Mouse (Mus musculus) right cerebral cortex, adult 2 months (tissue): ENCODE results near the gene Tfpi.
A peak's percentile ranks its signal among the peaks of the same experiment; 100 is the strongest.

ENCODE experiments used
- DNase-seq, 2 experiments: peaks; one replicate each; pipeline ENCODE4 v3.0.0; 2021 to 2022; ENCODE audit warnings: low spot score in 2 of 2

Tfpi gene

GRCm38 (mm10) chr2:84476577-84476976 is at the start of gene Tfpi:
Gene Tfpi (minus strand): TSS chr2:84476775.
- no peak for DNase-seq

- DNase-seq: no peak
Measured at GRCm38 (mm10) chr2:84526221-84526620, 49.6 kb upstream of the Tfpi start.

- no peak for DNase-seq
Measured at GRCm38 (mm10) chr2:84525806-84526205, 49.2 kb upstream of the Tfpi start.

GRCm38 (mm10) chr2:84525047-84525446 is 48.5 kb upstream of the Tfpi start:
- DNase-seq: no peak

DNA sequence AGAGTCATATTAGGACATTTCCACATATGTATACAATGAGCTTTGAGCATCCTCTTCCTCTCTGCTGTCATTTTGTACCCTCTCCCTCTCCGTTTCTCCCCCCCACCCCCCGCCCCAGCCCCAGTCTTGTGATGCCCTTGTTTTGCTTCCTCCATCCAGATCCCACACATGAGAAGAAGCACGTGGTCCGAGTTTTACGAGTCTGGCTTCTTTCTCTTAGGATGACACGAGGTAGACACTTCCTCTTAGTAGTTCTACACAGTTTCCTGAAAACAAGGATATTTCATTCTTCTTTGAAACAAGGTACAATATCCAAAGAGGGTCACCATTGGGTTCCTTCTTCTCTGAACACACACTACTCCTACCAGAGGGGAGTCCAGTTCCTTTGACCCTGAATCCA is 47.4 kb upstream of the Tfpi start:
- DNase-seq: no peak

DNA sequence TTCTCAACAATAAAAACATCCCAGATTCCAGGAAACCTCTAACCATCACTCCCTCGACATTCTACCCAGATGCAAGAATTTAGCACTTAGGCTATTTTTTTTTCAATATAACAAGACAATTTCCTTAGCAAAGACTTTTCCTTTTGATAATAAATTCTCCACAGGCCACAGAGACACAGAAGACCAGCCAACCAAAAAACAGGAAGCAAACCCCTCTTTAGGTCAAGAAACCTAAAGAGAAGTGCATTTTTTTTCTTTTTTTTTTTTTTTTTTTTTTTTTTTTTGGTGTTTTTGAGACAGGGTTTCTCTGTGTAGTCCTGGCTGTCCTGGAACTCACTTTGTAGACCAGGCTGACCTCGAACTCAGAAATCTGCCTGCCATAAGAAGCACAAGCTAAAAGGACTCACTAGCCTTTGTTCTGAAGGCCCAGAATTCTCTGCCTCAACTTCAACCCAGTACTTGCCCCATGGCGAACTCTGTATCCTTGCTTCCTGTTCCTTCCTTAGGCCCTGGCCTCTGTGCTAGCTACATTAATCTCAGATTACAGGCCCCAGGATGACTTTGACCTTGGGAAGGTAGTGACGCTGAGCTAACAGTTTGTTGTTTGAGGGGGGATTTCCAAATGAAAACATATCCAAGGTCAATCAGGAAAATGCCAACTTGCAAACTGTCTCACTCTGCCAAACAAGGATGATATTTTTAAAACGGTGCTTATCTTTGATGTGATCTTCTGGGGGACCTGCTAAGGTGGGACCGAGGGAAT is 46.7 kb upstream of the Tfpi start:
- DNase-seq: no peak

DNA sequence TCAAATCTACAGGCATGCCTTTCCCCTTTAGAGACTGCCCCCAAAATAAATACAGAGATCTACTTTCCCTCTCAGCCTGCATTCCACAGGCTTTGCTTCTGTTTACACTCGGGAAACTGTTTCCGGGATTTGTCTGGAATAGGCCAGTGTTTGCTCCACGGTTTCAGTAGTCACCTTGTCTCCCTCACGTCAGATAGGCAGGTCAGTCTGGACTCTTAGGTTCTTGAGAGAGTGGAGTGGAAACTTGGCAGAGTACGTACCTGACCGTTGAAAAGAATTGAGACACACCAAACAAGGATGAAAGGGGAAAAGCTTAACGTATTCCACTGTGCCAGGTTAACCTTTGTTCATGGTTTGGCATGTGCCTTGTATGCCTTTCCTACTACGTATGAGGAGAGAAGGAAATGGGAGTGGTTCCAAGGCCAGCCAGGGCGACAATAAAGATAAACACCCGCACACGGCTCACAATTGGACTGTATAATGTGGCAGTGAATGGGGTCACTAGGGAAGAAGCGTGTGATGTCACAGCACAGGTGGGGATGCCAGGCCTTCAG is 43.0 kb upstream of the Tfpi start:
- no peak for DNase-seq

- no peak for DNase-seq
Measured at GRCm38 (mm10) chr2:84518767-84519166, 42.2 kb upstream of the Tfpi start.

- DNase-seq: no peak
Measured at GRCm38 (mm10) chr2:84513281-84513680, 36.7 kb upstream of the Tfpi start.

DNA sequence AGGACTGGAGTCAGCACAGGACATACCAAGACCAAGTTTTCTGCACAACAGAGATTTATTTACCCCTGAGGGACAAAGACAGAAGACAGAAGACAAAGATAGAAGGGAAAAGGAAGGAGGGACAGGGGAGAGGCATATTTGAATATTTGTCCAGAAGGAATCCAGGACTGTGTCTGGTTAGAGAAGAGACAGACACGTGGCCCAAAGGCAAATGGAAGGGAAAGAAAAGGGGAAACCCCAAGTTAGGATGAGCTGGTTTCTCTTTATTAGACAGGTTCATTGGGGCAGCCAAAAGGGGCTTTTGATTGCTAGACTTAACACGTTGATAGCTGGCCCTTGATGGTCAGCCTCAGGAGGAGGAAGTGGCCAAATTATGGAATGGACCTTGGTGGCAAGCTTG is 34.9 kb upstream of the Tfpi start:
- DNase-seq: no peak

DNA sequence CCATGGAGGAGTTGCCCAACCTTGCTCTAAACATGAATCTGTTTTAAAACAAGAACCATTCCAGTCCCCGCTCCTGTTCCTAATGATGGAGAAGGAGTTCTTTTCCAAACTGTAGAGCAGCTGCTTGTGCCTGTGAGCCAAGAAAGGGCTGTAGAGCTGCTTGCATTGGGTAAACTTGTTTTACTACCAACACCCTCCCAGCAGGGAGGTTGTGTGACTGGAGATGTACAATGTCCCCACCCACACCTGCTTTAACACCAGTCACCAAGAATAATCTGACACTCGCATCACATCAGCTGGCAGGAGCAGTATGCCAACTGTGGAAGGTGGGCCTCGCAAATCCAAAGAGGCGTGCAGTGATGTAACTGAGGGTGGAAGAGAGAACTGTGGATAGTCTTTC is 34.5 kb upstream of the Tfpi start:
- DNase-seq: peak; percentile 68 to 73

DNA sequence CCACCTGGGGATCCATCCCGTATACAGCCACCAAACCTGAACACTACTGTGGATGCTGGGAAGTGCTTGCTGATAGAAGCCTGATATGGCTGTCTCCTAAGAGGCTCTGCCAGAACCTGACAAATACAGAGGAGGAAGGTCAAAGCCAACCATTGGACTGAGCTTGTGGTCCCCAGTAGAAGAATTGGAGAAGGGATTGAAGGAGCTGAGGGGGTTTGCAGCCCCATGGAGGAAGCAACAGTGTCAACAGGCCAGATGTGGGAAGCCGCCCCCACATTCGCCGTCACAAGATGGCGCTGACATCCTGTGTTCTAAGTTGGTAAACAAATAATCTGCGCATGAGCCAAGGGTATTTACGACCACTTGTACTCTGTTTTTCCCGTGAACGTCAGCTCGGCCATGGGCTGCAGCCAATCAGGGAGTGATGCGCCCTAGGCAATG is 28.4 kb upstream of the Tfpi start:
- peak in 1 of 2 experiments; percentile 24 for DNase-seq

- no peak for DNase-seq
Measured at GRCm38 (mm10) chr2:84504285-84504684, 27.7 kb upstream of the Tfpi start.

DNA sequence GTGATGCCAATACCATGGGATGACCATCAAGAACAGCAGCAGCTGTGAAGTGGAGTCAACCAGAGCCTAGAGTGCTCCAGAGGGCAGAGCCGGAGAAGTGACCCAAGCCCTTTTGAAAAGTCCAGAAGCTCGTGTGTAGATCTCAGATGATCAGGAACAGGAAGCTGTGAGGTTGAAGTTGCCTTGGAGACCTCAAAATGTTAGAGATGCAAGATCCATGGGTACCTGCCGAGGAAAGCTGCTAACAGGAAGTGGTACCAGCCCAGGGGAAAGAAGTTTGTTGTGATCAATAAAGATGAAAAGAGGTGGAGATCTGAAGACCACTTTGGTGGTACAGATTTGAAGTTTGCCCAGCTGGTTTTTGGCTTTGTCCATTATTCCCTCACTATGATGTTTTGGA is 22.3 kb upstream of the Tfpi start:
- DNase-seq: no peak

DNA sequence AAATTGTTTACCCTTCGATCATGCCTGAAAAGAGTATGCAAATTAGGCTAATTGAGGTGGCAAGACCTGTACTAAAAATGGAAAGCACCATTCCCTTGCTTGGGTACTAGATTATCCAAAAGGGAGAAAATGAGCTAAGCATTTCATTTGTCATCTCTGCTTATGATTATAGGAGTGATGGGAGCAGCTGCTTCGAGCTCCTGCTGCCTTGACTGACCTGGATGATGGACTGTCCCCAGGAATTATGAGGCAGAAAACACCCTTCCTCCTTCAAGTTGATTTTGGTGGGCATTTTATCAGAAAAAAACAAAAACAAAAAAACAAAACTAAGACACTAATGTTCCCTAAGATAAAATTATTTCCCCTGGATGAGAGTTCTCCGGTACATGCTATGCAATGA is 18.5 kb upstream of the Tfpi start:
- DNase-seq: no peak

- DNase-seq: no peak
Measured at GRCm38 (mm10) chr2:84493626-84494025, 17.1 kb upstream of the Tfpi start.

GRCm38 (mm10) chr2:84491715-84492114 is 15.1 kb upstream of the Tfpi start:
- DNase-seq: no peak

DNA sequence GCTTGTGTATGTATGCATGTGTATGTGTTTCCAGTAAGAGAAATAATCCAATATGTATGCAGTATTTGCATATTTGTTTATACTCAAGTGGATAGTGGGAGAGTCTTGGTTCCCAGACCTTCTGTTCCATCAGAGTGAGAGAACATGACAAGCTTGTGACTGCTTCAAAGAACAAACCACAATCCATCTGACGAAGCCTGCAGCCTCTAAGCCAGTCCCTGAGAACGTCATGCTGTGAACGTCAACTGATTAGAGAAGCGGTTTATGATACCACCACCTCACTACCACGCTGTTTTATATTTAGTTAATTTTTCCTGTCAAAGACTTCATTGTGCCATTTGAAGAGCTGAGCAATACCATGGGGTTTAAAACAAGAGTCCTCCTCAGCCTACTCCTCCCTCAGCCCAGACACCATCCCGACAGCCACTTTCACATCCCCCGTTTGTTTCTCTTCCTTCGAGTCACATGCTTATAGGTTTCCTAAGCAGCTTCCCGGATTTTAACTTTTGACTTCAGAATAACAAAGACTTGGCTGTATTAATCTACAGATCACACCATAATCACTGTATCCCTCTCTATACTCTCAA is 11.2 kb upstream of the Tfpi start:
- DNase-seq: peak; percentile 14 to 26

GRCm38 (mm10) chr2:84481863-84482262 is 5.3 kb upstream of the Tfpi start:
- DNase-seq: peak; percentile 26 to 30

DNA sequence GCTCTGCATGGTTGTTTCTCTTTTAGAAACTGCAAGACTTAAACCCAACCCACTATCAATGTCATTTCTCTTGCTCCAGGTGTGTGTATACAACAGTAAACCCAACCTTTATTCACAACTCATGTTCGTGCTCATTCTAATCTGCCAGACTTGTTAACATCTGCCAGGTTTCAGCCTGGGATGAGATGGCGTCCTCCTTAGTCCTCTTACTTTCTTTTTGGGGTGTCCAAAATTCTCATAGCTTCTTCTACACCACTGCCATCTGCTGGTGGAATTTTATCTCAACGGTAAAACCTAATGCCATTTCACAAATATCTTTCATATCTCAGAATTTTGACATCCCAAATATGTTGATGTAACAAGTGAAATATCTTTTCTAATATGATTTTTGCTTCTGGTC is 2.5 kb upstream of the Tfpi start:
- DNase-seq: peak; percentile 20 to 40

GRCm38 (mm10) chr2:84477759-84478158 is 1.2 kb upstream of the Tfpi start:
- no peak for DNase-seq

- DNase-seq: no peak
Measured at GRCm38 (mm10) chr2:84476131-84476530, 444 bp downstream of the Tfpi start.

GRCm38 (mm10) chr2:84475601-84476000 is 974 bp downstream of the Tfpi start:
- no peak for DNase-seq
